Mouse (Mus musculus) liver, embryonic 14.5 days (tissue): ENCODE measurements around the gene Mapkapk3.

Experiments used
- CTCF ChIP-seq: IDR thresholded peaks from 2 replicates; pipeline ENCODE4 v1.5.1; 2016; ENCODE audit warnings: antibody characterized with exemption, low read depth, control low read depth
- EP300 ChIP-seq: IDR thresholded peaks from 2 replicates; pipeline ENCODE4 v1.6.1; 2016; ENCODE audit warnings: antibody characterized with exemption, low read depth

GRCm38 (mm10) chr9:107309171-107309570, 19.5 kb upstream of the Mapkapk3 start:
- TF ChIP-seq CTCF (no peak), EP300 (no peak)
